Mouse (Mus musculus) neural tube, embryonic 14.5 days (tissue): ENCODE data around the gene Nt5c3b. TPM values are rescaled to one million over a fixed set of nuclear protein-coding genes. Genes with fewer than 3 reads are reported as not detected.

Source experiments
- ATAC-seq: fragments of 200-750 bp; cut with Nextera tagmentation; 2 replicates; pipeline ENCODE4 v1.8.0; 2017; ENCODE audit warnings: low read depth, mild to moderate bottlenecking, moderate TSS enrichment, moderate library complexity
- H3K27ac ChIP-seq: fragments of 300-500 bp; sonication (generic); 2 replicates; pipeline ENCODE4 v1.5.1; 2014; ENCODE audit warnings: low read depth, mild to moderate bottlenecking, control low read depth, low read length, moderate library complexity, mixed read lengths
- H3K27me3 ChIP-seq: fragments of 300-500 bp; sonication (generic); 2 replicates; pipeline ENCODE4 v1.6.1; 2014; ENCODE audit warnings: low read length; ENCODE audit not compliant: control insufficient read depth, insufficient read depth
- H3K36me3 ChIP-seq: fragments of 300-500 bp; sonication (generic); 2 replicates; pipeline ENCODE4 v1.6.1; 2014; ENCODE audit warnings: low read length, mixed read lengths; ENCODE audit not compliant: control insufficient read depth, insufficient read depth
- H3K4me1 ChIP-seq: fragments of 300-500 bp; sonication (generic); 2 replicates; pipeline ENCODE4 v1.6.1; 2014; ENCODE audit warnings: low read length; ENCODE audit not compliant: control insufficient read depth, insufficient read depth
- H3K4me2 ChIP-seq: fragments of 300-500 bp; sonication (generic); 2 replicates; pipeline ENCODE4 v1.6.1; 2014; ENCODE audit warnings: mild to moderate bottlenecking, low read depth, low read length, control low read depth
- H3K4me3 ChIP-seq: fragments of 300-500 bp; sonication (generic); 2 replicates; pipeline ENCODE4 v1.5.1; 2014; ENCODE audit warnings: low read depth, low read length, control low read depth, mixed read lengths
- H3K9ac ChIP-seq: fragments of 300-500 bp; sonication (generic); replicated peaks from 2 replicates; pipeline ENCODE4 v1.6.1; 2014; ENCODE audit warnings: low read depth, mild to moderate bottlenecking, control low read depth, low read length, mixed read lengths
- H3K9me3 ChIP-seq: fragments of 300-500 bp; sonication (generic); 2 replicates; pipeline ENCODE4 v1.6.1; 2016; ENCODE audit warnings: low read length; ENCODE audit not compliant: control insufficient read depth
- WGBS: fragments of 180-500 bp; shearing (Covaris S2); extraction: QIAGEN DNeasy Blood & Tissue Kit; methylation state at CpG from one replicate; pipeline ENCODE4 v1.1.7; 2014; 5-methylcytosine and 5-hydroxymethylcytosine counted together
- polyA plus RNA-seq: library from polyadenylated mRNA; unstranded; fragments of >200 nt; fragmentation: Nextera tagmentation; extraction: Ambion mirVana; gene quantifications from 2 replicates; pipeline ENCODE4 v1.2.1, GENCODE M21; 2014

Gene Nt5c3b
- 107 and 109 TPM in 2 replicates for polyA plus RNA-seq

DNA sequence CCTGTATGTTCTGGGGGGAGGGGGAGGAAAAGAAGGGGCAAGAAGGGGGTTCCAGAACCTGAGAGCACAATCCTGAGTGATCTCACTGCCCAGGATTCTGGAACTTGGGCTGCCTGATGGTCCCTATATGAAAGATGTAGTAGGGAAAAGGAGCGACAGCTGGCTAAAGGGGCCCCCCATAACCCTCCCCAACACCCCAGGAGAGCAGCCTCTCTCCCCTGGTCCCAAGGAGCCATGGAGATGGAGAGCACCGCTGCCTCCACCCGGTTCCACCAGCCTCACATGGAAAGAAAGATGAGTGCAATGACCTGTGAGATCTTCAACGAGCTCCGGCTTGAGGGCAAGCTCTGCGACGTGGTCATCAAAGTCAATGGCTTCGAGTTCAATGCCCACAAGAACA is at the start of gene Nt5c3b, which contains the start of gene Klhl10:
Nt5c3b (minus strand) TSS at position 12 of the 400 bp plus-strand sequence.
Klhl10 (plus strand) TSS at position 121 of the 400 bp plus-strand sequence.
- ATAC-seq = no peak
- Histone ChIP-seq H3K27me3 (no peaks in the 10 kb centered on the region), H3K4me2 (peak within 1 kb of the TSS; percentile 82), H3K4me1 (peaks cover 16% of the 10 kb centered on the region), H3K9me3 (no peaks in the 10 kb centered on the region), H3K36me3 (0 out of 2 replicates have a peak, but pooled peaks cover 2% of the 10 kb centered on the region), H3K27ac (peak within 1 kb of the TSS; percentile 72), H3K4me3 (peak within 1 kb of the TSS; percentile 87), H3K9ac (peak within 1 kb of the TSS; percentile 95)
- WGBS = 83% methylated on average over 8 of the region's 8 CpGs

DNA sequence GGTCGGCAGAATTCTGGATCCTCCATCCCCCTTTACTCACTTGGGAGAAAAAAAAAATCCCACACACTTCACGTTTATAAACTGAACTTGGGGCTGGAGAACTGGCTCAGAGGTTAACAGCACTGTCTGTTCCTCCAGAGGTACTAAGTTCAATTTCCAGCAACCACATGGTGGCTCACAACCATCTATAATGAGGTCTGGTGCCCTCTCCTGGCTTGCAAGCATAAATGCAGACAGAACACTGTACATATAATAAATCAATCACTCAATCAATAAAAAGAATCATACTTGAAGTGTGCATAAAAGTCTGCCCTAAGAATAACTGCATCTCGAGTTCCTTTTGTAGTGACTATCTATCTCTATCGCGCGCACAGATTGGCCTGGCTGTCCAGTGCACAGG is 49.3 kb upstream of the Nt5c3b start:
- no peak overlapping the region for H3K27ac ChIP-seq
- peaks cover 81% of the 10 kb centered on the region for H3K36me3 ChIP-seq
- no peaks in the 10 kb centered on the region for H3K27me3 ChIP-seq
- H3K4me2 ChIP-seq = no peak overlapping the region
- H3K4me1 ChIP-seq = no peaks in the 10 kb centered on the region
- 93% methylated on average over 6 of the region's 6 CpGs for WGBS
- no peak overlapping the region for H3K4me3 ChIP-seq
- H3K9ac ChIP-seq = no peak overlapping the region
- ATAC-seq = no peak
- no peaks in the 10 kb centered on the region for H3K9me3 ChIP-seq

DNA sequence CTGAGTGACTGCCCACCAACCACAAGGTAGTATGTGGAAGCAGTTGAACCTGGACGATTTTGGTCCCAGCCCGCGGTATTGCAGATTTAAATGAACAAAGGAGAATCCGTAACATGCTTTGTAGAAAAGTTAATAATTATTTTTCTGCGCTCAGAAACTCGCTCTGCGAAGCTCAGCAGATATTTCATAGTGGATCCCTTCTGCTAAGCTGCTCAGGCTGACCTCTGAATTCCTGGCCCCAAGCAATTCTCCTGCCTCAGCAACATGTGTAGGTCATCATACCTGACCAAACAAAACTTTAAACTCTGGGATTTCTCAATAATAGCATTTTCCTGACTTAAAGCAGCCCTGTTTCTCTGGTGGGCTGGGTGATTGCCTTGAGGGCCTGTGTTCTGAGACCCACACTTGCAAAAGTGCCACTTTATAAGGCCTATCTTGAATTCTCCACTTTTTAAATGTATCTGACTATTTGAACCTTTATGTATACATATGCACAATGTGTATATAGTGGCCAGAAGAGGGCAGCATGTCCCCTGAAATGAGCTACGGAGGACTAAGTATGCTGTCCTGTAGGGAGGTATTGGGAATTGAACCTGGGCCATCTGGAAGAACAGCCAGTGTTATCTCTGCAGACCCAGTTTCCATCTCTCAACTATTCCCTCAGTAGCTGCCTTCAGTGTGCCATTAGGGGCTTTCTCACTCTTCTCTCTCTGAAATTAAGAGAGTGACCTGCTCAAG is 44.4 kb upstream of the Nt5c3b start:
- Histone ChIP-seq H3K36me3 (peaks cover 80% of the 10 kb centered on the region), H3K4me3 (no peak overlapping the region), H3K27me3 (no peaks in the 10 kb centered on the region), H3K9me3 (no peaks in the 10 kb centered on the region), H3K9ac (no peak overlapping the region), H3K27ac (no peak overlapping the region), H3K4me2 (no peak overlapping the region), H3K4me1 (no peaks in the 10 kb centered on the region)
- ATAC-seq = no peak
- 93% methylated on average over 8 of the region's 8 CpGs for WGBS

DNA sequence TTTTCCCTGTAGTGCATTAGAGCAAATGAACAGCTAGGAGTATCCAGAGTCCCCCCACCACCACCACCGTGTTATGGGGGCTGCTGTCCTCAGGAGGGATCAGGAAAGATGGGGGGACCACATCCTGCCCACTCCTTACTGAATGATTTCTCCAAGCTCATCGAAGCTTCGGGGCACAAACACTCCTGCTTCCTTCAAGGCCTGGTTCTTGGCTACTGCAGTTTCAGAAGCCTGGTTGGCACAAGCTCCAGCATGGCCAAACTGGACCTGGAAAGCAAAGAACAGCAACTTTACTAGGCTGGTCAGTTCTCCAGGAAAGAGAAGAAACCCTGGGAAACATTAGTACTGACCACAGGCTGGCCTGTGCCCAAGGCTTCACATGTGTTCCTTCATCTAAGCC is 42.9 kb upstream of the Nt5c3b start:
- no peaks in the 10 kb centered on the region for H3K9me3 ChIP-seq
- no peaks in the 10 kb centered on the region for H3K4me1 ChIP-seq
- H3K4me3 ChIP-seq = no peak overlapping the region
- no peak overlapping the region for H3K27ac ChIP-seq
- H3K36me3 ChIP-seq = peaks cover 74% of the 10 kb centered on the region
- WGBS = 100% methylated on average over 3 of the region's 3 CpGs
- no peak overlapping the region for H3K9ac ChIP-seq
- ATAC-seq = no peak
- no peaks in the 10 kb centered on the region for H3K27me3 ChIP-seq
- H3K4me2 ChIP-seq = no peak overlapping the region

DNA sequence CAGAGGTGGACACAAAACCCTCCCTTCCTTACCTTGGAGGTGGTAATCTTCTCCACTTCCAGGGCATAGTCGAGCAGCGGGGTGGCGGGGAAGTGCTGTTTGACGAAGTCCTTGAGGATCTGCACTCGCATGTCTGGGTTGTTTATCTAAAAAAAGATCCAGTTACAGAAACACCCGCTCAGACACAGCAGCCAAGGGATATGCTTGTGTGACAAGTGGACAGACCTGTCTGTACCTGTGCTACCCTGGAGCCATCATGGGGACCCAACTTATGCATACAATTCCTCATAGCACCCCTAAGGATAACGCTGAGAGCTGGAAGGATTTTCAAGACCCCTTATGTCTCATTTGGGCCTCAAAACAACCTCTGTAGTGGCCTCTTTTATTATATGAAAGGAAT is 37.5 kb upstream of the Nt5c3b start:
- 94% methylated on average over 7 of the region's 7 CpGs for WGBS
- Histone ChIP-seq H3K27me3 (no peaks in the 10 kb centered on the region), H3K4me2 (no peak overlapping the region), H3K27ac (no peak overlapping the region), H3K4me1 (no peaks in the 10 kb centered on the region), H3K4me3 (no peak overlapping the region), H3K36me3 (peaks cover 59% of the 10 kb centered on the region), H3K9ac (no peak overlapping the region), H3K9me3 (no peaks in the 10 kb centered on the region)
- no peak for ATAC-seq

DNA sequence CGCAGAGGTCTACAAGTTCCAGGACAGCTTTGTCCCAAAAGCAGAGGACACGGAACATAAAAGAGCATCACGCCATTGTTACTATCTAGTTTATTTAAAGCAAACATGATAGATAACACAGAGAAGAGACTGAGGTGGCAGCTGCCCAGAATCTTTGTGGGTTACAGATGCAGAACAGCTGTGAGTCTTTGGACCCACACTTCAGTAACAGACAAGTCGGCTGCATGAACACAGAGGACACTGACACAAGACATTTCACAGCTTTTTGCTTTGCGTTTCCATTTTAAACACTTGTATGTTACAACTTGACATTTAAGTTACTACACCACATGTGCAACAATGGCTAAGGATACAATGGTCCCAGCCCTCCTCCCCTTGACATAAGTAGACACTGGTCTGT is 34.7 kb upstream of the Nt5c3b start:
- WGBS = 93% methylated on average over 5 of the region's 5 CpGs
- H3K27me3 ChIP-seq = no peaks in the 10 kb centered on the region
- H3K36me3 ChIP-seq = peaks cover 36% of the 10 kb centered on the region
- no peak overlapping the region for H3K9ac ChIP-seq
- H3K4me3 ChIP-seq = no peak overlapping the region
- no peak overlapping the region for H3K4me2 ChIP-seq
- ATAC-seq = no peak
- H3K4me1 ChIP-seq = no peaks in the 10 kb centered on the region
- no peaks in the 10 kb centered on the region for H3K9me3 ChIP-seq
- no peak overlapping the region for H3K27ac ChIP-seq

DNA sequence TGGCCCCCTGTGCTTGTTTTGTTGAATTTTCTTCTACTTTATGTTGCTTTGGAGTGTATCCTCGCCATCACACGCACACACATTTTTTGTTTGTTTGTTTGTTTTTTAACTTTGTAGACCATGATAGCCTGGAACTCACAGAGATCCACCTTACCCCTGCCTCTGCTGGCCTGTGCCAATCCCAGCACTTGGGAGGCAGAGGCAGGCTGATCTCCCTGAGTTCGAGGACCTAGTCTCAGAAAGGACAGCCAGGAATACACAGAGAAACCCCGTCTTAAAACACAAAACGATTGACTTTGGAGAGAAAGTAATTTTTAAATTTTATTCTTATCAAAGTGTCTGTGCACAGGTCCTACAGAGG is 31.3 kb upstream of the Nt5c3b start:
- Histone ChIP-seq H3K4me1 (peaks cover 17% of the 10 kb centered on the region), H3K36me3 (peaks cover 12% of the 10 kb centered on the region), H3K9ac (no peak overlapping the region), H3K27me3 (no peaks in the 10 kb centered on the region), H3K4me3 (peak overlapping the region; percentile 77), H3K27ac (no peak overlapping the region), H3K4me2 (no peak overlapping the region), H3K9me3 (no peaks in the 10 kb centered on the region)
- 30% methylated on average over 5 of the region's 5 CpGs for WGBS
- peak; percentile 29; the same call in 1 of the 2 replicates for ATAC-seq

DNA sequence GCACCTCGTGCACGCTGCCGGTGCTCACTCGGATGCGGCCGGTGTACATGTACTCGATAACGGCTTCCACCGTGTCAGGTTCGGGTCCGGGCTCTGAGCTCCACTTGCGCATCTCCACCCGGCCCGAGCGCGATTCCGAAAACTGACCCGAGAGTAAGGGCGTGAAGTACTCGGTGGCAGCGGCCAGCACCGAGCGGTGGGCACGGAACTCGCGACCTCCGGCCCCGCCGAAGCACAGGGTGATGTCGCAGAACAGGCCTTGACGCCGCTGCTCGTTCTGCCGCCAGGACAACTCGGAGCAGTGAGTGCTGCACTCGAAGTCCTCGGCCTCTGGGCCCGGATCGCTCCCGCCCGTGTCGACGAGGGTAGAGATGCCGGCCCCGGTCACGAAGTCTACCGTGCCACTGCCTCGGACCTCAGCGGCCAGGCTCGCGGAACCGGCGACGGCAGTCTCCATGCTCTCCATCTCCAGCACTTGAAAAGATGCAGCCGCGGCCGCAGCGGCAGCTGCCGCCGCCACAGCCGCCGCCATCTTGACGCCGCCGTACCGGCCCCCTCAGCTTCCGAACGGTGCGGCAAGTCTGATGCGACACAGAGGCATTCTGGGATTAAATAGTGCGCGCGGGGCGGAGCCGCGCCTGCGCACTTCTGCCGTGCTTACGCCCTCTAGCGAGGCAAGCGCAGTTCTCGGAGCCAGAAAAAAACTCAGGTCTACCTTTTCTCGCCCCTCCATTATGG is 30.8 kb upstream of the Nt5c3b start, which contains the start of gene Klhl11:
Klhl11 (minus strand) TSS at position 545 of the 738 bp plus-strand sequence.
- ATAC-seq = peak; percentile 91

More for the DNA sequence above, 30.8 kb upstream of the Nt5c3b start, which contains the start of gene Klhl11:
- Histone ChIP-seq H3K4me1 (peaks cover 17% of the 10 kb centered on the region), H3K27me3 (no peaks in the 10 kb centered on the region), H3K27ac (peak within 1 kb of the TSS; percentile 85), H3K9ac (peak within 1 kb of the TSS; percentile 91), H3K9me3 (no peaks in the 10 kb centered on the region), H3K4me3 (peak within 1 kb of the TSS; percentile 77), H3K36me3 (peaks cover 10% of the 10 kb centered on the region; the same call in 1 of the 2 replicates), H3K4me2 (peak within 1 kb of the TSS; percentile 72)
- under 1% methylated on average over 80 of the region's 83 CpGs for WGBS
